Mouse (Mus musculus): ENCODE measurements around the gene Fam173b.

Gene Fam173b

DNA sequence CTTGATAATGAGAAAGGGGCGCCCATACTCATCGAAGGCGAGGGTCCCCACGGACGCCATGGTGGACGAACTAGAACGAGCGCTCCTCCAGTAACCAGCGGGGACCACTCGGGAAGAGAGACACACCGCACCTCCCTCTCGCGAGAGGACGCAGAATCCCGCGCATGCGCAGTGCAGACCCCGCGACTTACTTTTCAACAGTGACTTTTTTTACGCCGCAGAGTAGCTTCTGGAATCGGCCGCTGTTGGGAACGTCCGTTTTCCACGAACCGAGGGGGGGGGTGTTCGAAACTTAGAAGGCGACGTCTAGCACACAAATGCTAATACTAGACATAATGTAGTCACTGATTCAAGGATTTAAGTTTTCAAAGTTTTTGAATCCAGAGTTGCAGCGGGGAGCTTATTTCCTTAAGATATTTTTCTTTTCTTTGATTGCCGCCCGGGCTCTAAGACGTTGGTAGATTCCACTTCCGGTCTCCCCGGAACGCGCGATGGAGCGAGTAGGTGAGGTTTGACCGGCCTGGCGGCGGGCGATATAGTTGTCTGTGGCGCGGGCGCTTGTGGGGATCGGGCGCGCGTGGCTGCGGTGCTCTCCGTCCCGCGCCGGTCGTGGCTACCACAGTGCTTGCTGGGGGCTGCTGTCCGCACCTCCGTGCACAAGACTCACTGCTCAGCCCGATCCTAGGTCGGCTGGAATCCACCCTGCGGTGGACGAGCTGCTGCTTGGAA, at the start of gene Fam173b, which contains the start of gene Cct5:
Gene Fam173b (plus strand): TSS at position 207 of the 729 bp plus-strand sequence.
Gene Cct5 (minus strand): TSS at position 159 of the 729 bp plus-strand sequence.
- TF ChIP-seq POU5F1 (IDR thresholded peaks at IDR 0.05; ENCODE audit: borderline replicate concordance, low read length) (no peak), NANOG (IDR thresholded peaks at IDR 0.05; ENCODE audit: borderline replicate concordance, low read length) (no peak), CTCF (conservative IDR thresholded peaks at IDR 0.05; ENCODE audit: low read length) (no peak)
- H3K27me3 ChIP-seq (ENCODE audit: insufficient read depth, low read length), result no peaks in the 10 kb centered on the region
- peaks cover 33% of the 10 kb centered on the region for H3K36me3 ChIP-seq (ENCODE audit: insufficient read depth, low read length)
- H3K9me3 ChIP-seq (ENCODE audit: low read length), result no peaks in the 10 kb centered on the region
- H3K4me1 ChIP-seq (replicated peaks; ENCODE audit: low read depth, low read length), result peaks cover 46% of the 10 kb centered on the region
- peak within 1 kb of the TSS; percentile 99 for H3K4me3 ChIP-seq (replicated peaks; ENCODE audit: low read length)

DNA sequence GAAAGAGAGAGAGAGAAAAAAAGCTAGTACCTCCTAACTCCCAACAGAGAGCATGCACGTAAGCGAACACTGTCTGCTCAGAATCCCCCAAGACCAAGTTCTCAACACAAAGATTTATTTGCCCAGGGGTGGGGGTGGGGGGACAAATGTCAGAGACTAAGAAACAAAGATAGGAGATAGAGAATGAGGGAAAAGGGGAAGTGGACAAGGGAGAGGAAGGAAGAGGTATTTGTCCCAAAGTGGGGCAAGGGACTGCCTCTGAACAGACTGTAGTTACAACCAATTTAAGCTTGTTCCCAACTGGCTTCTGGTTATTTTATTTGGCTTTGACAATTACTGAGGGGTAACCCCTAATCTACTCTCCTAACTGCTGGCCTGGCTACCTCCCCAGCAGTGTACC, 46.8 kb upstream of the Fam173b start:
- Histone ChIP-seq H3K36me3 (ENCODE audit: insufficient read depth, low read length) (no peaks in the 10 kb centered on the region), H3K9me3 (ENCODE audit: low read length) (peaks cover 3% of the 10 kb centered on the region; the same call in 1 of the 2 replicates), H3K4me1 (replicated peaks; ENCODE audit: low read depth, low read length) (peaks cover 26% of the 10 kb centered on the region), H3K4me3 (replicated peaks; ENCODE audit: low read length) (no peak overlapping the region), H3K27me3 (ENCODE audit: insufficient read depth, low read length) (no peaks in the 10 kb centered on the region)
- TF ChIP-seq CTCF (conservative IDR thresholded peaks at IDR 0.05; ENCODE audit: low read length) (no peak), POU5F1 (IDR thresholded peaks at IDR 0.05; ENCODE audit: borderline replicate concordance, low read length) (no peak), NANOG (IDR thresholded peaks at IDR 0.05; ENCODE audit: borderline replicate concordance, low read length) (no peak)

DNA sequence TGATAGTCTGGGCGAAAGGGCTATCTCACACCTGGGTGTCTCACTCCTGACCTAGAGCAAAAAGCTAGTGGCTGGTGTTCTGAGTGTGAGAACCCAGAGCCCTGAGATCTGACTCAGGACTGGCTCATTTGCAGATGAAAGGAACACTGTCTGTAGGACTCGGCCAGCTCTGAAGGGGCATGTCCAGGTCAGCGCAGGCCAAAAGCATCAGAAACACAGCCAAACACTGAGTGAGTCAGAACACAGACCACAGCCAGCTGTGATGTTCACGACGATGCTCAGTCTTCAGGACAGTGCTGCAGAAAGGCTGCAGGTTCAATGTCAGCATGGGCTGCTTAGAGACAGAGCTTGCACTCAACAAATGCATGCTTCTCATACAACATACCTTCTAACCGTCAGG, 40.3 kb upstream of the Fam173b start:
- no peaks in the 10 kb centered on the region for H3K36me3 ChIP-seq (ENCODE audit: insufficient read depth, low read length)
- TF ChIP-seq NANOG (IDR thresholded peaks at IDR 0.05; ENCODE audit: borderline replicate concordance, low read length), result no peak
- TF ChIP-seq CTCF (conservative IDR thresholded peaks at IDR 0.05; ENCODE audit: low read length), result no peak
- TF ChIP-seq POU5F1 (IDR thresholded peaks at IDR 0.05; ENCODE audit: borderline replicate concordance, low read length), result no peak

DNA sequence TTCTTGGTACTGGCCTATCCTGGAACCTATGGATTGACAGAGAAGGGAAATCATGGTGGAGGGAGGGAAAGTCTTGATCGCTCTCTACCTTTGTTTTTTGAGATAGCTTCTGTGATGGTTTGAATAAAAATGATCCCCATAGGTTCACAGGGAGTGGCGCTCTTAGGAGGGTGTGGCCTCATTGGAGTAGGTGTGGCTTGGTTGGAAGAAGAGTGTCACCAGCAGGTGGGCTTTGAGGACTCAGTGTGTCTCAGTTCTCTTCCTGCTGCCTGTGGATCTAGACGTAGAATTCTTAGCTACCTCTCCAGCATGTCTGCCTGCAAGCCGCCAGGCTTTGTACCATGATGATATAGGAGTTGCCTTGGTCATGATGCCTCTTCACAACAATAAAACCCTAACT, 39.7 kb upstream of the Fam173b start:
- H3K36me3 ChIP-seq (ENCODE audit: insufficient read depth, low read length), result no peaks in the 10 kb centered on the region
- H3K4me3 ChIP-seq (replicated peaks; ENCODE audit: low read length), result 0 out of 2 replicates have a peak overlapping the region, but pooled peaks have one; percentile 3
- H3K9me3 ChIP-seq (ENCODE audit: low read length), result peaks cover 3% of the 10 kb centered on the region; the same call in 1 of the 2 replicates
- H3K4me1 ChIP-seq (replicated peaks; ENCODE audit: low read depth, low read length), result peaks cover 30% of the 10 kb centered on the region
- H3K27me3 ChIP-seq (ENCODE audit: insufficient read depth, low read length), result no peaks in the 10 kb centered on the region; the same call in 1 of the 2 replicates
- no peak for TF ChIP-seq NANOG (IDR thresholded peaks at IDR 0.05; ENCODE audit: borderline replicate concordance, low read length)
- no peak for TF ChIP-seq POU5F1 (IDR thresholded peaks at IDR 0.05; ENCODE audit: borderline replicate concordance, low read length)
- TF ChIP-seq CTCF (conservative IDR thresholded peaks at IDR 0.05; ENCODE audit: low read length), result no peak

More for the DNA sequence above, 40.3 kb upstream of the Fam173b start:
- Histone ChIP-seq H3K4me1 (replicated peaks; ENCODE audit: low read depth, low read length) (peaks cover 31% of the 10 kb centered on the region), H3K4me3 (replicated peaks; ENCODE audit: low read length) (0 out of 2 replicates have a peak overlapping the region, but pooled peaks have one; percentile 3), H3K27me3 (ENCODE audit: insufficient read depth, low read length) (no peaks in the 10 kb centered on the region; the same call in 1 of the 2 replicates), H3K9me3 (ENCODE audit: low read length) (peaks cover 3% of the 10 kb centered on the region; the same call in 1 of the 2 replicates)

DNA sequence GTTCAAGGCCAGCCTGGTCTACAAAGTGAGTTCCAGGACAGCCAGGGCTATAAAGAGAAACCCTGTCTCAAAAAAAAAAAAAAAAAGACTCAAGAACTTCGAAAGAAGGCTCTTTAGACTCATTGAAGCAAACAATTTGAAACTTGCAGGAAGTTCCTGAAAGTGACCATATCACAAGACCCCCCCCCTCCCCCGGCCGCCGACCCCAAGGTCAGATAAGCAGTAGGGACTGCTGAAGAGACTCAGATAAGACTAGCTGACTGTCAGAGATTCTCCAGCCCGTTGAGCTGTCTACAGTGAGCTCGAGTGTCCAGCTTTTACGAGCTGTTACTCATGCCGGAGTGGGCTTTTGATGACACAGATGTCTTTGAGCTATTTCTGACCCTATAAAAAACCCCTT, 38.8 kb upstream of the Fam173b start:
- TF ChIP-seq NANOG (IDR thresholded peaks at IDR 0.05; ENCODE audit: borderline replicate concordance, low read length), result no peak
- TF ChIP-seq CTCF (conservative IDR thresholded peaks at IDR 0.05; ENCODE audit: low read length), result no peak
- H3K27me3 ChIP-seq (ENCODE audit: insufficient read depth, low read length), result no peaks in the 10 kb centered on the region; the same call in 1 of the 2 replicates
- H3K4me1 ChIP-seq (replicated peaks; ENCODE audit: low read depth, low read length), result peaks cover 36% of the 10 kb centered on the region
- H3K4me3 ChIP-seq (replicated peaks; ENCODE audit: low read length), result no peak overlapping the region
- peaks cover 1% of the 10 kb centered on the region; the same call in 1 of the 2 replicates for H3K9me3 ChIP-seq (ENCODE audit: low read length)
- no peaks in the 10 kb centered on the region for H3K36me3 ChIP-seq (ENCODE audit: insufficient read depth, low read length)

DNA sequence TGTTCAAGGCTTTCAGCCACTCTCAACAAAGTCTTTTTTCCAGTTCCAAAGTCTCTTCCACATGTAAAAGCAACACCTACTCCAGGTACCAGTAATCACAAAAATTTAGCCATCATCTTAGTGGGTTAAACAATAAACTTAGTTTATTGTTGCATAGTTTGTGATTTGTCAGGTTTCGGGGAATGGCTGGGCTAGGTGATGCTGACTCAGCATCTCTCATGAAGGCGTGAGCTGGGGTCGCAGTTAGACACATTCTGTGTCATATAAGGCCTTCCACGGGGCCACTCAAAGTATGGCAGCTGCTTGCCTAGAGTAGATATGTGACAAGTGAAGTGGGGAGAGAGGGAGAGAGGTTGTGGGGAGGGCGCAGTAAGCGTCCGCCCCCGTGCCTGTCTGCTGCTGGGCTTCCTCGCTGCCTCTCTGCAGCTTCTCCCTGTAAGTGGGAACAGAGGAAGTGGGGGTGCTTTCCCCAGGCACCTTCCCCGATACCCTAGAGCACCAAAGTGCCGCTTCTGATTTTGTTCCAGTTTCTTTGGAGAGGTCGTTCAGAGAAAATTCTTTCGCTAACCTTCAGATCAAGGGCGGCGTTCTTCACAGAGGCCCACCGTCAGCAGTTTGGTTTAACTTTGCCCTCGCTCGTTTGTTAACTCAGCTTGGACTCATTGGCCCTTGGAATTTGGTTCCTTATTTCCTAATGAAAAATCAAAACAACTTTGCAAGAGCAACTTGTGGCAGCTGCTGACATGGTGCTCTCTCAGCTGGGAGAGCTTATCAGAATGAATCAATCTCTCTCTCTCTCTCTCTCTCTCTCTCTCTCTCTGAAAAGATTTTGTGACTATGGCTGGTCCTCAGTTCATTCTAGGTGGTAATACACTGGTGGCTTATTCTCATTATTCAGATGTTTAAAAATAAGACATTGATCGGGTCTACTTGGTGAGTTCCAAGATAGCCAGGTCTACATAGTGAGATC, 37.8 kb upstream of the Fam173b start:
- TF ChIP-seq POU5F1 (IDR thresholded peaks at IDR 0.05; ENCODE audit: borderline replicate concordance, low read length), result no peak
- TF ChIP-seq NANOG (IDR thresholded peaks at IDR 0.05; ENCODE audit: borderline replicate concordance, low read length), result no peak
- TF ChIP-seq CTCF (conservative IDR thresholded peaks at IDR 0.05; ENCODE audit: low read length), result no peak
- H3K9me3 ChIP-seq (ENCODE audit: low read length), result no peaks in the 10 kb centered on the region
- no peaks in the 10 kb centered on the region; the same call in 1 of the 2 replicates for H3K27me3 ChIP-seq (ENCODE audit: insufficient read depth, low read length)
- H3K36me3 ChIP-seq (ENCODE audit: insufficient read depth, low read length), result no peaks in the 10 kb centered on the region
- peak overlapping the region; percentile 48 for H3K4me3 ChIP-seq (replicated peaks; ENCODE audit: low read length)
- H3K4me1 ChIP-seq (replicated peaks; ENCODE audit: low read depth, low read length), result peaks cover 46% of the 10 kb centered on the region

DNA sequence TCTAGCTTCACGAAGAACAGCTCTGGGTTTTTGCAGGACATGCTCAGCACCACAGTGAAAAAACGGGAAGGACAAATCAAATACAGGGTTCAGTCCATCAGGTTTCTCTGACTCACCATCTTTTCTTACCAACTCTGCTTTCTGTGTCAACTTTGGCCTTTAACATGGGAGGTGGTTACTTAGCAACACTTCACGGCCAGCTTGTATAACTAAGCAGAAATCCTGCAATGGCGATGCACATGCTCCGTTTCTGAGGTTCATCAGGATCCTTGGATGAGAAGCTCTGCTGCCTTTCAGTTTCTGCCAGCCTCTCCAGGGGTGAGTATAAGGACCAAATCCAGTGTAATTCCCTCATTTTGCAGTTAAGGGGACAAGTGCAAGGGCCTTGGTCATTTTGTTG, 36.5 kb upstream of the Fam173b start, which contains the start of gene Cmbl:
Gene Cmbl (plus strand): TSS at position 206 of the 400 bp plus-strand sequence.
- Histone ChIP-seq H3K4me1 (replicated peaks; ENCODE audit: low read depth, low read length) (peaks cover 51% of the 10 kb centered on the region), H3K27me3 (ENCODE audit: insufficient read depth, low read length) (no peaks in the 10 kb centered on the region; the same call in 1 of the 2 replicates), H3K36me3 (ENCODE audit: insufficient read depth, low read length) (no peaks in the 10 kb centered on the region), H3K9me3 (ENCODE audit: low read length) (no peaks in the 10 kb centered on the region), H3K4me3 (replicated peaks; ENCODE audit: low read length) (no peak within 1 kb of the TSS)
- TF ChIP-seq CTCF (conservative IDR thresholded peaks at IDR 0.05; ENCODE audit: low read length) (no peak), NANOG (IDR thresholded peaks at IDR 0.05; ENCODE audit: borderline replicate concordance, low read length) (no peak), POU5F1 (IDR thresholded peaks at IDR 0.05; ENCODE audit: borderline replicate concordance, low read length) (no peak)

DNA sequence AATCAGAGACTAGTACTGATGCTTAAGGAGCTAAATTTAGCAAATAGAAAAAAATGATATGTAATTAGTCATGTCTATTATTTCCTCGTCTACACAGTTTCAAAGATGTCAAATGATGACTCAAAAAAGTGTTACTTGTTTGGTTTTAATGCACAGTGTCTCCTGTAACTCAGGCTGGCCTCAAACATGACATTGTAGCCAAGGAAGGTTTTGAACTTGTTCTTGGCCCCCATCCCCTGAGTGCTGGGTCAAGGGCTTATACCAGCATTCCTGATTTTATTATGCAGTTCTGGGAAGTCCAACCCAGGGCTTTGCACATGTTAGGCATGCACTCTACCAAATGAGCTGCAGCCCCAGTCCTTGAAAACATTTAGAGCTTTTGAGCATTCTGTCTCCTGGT, 35.9 kb upstream of the Fam173b start:
- H3K27me3 ChIP-seq (ENCODE audit: insufficient read depth, low read length), result no peaks in the 10 kb centered on the region; the same call in 1 of the 2 replicates
- H3K4me1 ChIP-seq (replicated peaks; ENCODE audit: low read depth, low read length), result peaks cover 51% of the 10 kb centered on the region
- TF ChIP-seq POU5F1 (IDR thresholded peaks at IDR 0.05; ENCODE audit: borderline replicate concordance, low read length) (no peak), NANOG (IDR thresholded peaks at IDR 0.05; ENCODE audit: borderline replicate concordance, low read length) (no peak), CTCF (conservative IDR thresholded peaks at IDR 0.05; ENCODE audit: low read length) (no peak)
- H3K36me3 ChIP-seq (ENCODE audit: insufficient read depth, low read length), result no peaks in the 10 kb centered on the region
- H3K4me3 ChIP-seq (replicated peaks; ENCODE audit: low read length), result no peak overlapping the region
- no peaks in the 10 kb centered on the region for H3K9me3 ChIP-seq (ENCODE audit: low read length)
